Mouse (Mus musculus) intestine, embryonic 15.5 days (tissue): ENCODE data around the gene Ldb1. TPM values are rescaled to one million over a fixed set of nuclear protein-coding genes. Genes with fewer than 3 reads are reported as not detected.
"Not testable (repeated sequence)": the region's sequence is repeated elsewhere in the genome, so short reads cannot be mapped to it uniquely, and the experiment has no call there.

Source experiments
- ATAC-seq: fragments of 200-750 bp; cut with Nextera tagmentation; 2 replicates; pipeline ENCODE4 v1.8.0; 2017; ENCODE audit warnings: moderate TSS enrichment, moderate library complexity
- H3K27ac ChIP-seq: fragments of 300-500 bp; sonication (generic); 2 replicates; pipeline ENCODE4 v1.5.1; 2015; ENCODE audit warnings: mild to moderate bottlenecking, inconsistent platforms
- H3K27me3 ChIP-seq: fragments of 300-500 bp; sonication (generic); replicated peaks from 2 replicates; pipeline ENCODE4 v1.6.1; 2015; ENCODE audit warnings: inconsistent platforms
- H3K36me3 ChIP-seq: fragments of 300-500 bp; sonication (generic); 2 replicates; pipeline ENCODE4 v1.6.1; 2015; ENCODE audit warnings: inconsistent platforms
- H3K4me1 ChIP-seq: fragments of 300-500 bp; sonication (generic); replicated peaks from 2 replicates; pipeline ENCODE4 v1.6.1; 2015; ENCODE audit warnings: inconsistent platforms
- H3K4me2 ChIP-seq: fragments of 300-500 bp; sonication (generic); replicated peaks from 2 replicates; pipeline ENCODE4 v1.6.1; 2015; ENCODE audit warnings: mild to moderate bottlenecking, inconsistent platforms
- H3K4me3 ChIP-seq: fragments of 300-500 bp; sonication (generic); replicated peaks from 2 replicates; pipeline ENCODE4 v1.5.1; 2015; ENCODE audit warnings: inconsistent platforms
- H3K9ac ChIP-seq: fragments of 300-500 bp; sonication (generic); 2 replicates; pipeline ENCODE4 v1.6.1; 2015; ENCODE audit warnings: inconsistent platforms
- H3K9me3 ChIP-seq: fragments of 300-500 bp; sonication (generic); 2 replicates; pipeline ENCODE4 v1.6.1; 2016; ENCODE audit warnings: inconsistent platforms
- WGBS: fragments of 180-500 bp; shearing (Covaris S2); methylation state at CpG from one replicate; pipeline ENCODE4 v1.1.7; 2015; 5-methylcytosine and 5-hydroxymethylcytosine counted together
- polyA plus RNA-seq: library from polyadenylated mRNA; unstranded; fragments of >200 nt; fragmentation: Nextera tagmentation; extraction: Ambion mirVana; gene quantifications from 2 replicates; pipeline ENCODE4 v1.2.1, GENCODE M21; 2015

Gene Ldb1
- polyA plus RNA-seq, 1 experiment from 2014 or later, result 53.2 TPM

DNA sequence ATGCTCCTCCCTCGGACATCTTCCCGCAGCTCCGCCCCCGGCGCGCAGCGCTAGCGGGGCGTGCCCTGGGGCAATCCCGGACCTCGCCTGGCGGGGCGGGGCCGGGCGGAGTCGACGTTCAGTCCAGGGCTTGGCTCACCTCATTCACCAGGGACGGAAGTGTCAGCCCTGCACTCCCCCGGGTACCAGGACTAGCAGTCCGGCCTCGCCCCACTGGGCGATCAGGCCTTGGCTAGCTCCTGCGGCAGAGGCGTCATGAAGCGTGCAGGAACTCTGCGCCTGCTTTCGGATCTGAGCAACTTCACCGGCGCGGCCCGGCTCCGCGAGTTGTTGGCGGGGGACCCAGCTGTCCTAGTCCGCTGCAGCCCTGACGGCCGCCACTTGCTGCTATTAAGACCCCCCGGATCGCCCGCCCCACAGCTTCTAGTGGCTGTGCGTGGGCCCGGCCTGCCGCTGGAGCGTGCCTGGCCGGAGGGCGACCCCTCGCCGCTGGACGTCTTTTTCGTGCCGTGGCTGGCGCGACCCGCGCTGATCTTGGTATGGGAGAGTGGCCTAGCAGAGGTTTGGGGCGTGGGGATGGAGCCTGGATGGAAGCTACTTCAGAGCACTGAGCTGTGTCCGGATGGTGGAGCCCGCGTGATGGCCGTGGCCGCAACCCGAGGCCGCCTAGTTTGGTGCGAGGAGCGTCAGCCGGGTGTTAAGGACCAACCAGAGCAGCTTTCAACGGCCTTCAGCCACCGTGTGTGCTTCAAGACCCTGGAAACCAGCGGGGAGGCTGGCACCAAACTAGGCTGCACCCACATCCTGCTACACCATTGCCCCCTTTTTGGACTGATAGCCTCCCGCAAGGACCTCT is 41.4 kb downstream of the Ldb1 start, which contains the start of gene Hps6:
Gene Hps6, plus strand, starts transcription at position 138 of the 856 bp plus-strand sequence.
- Histone ChIP-seq H3K36me3 (0 out of 2 replicates have a peak, but pooled peaks cover 4% of the 10 kb centered on the region), H3K27ac (peak within 1 kb of the TSS; percentile 68), H3K4me3 (peak within 1 kb of the TSS; percentile 68), H3K9me3 (no peaks in the 10 kb centered on the region), H3K9ac (peak within 1 kb of the TSS; percentile 76), H3K27me3 (no peaks in the 10 kb centered on the region), H3K4me2 (peak within 1 kb of the TSS; percentile 97), H3K4me1 (peaks cover 26% of the 10 kb centered on the region)
- 2% methylated on average over 70 of the region's 70 CpGs for WGBS
- peak; percentile 95 for ATAC-seq

DNA sequence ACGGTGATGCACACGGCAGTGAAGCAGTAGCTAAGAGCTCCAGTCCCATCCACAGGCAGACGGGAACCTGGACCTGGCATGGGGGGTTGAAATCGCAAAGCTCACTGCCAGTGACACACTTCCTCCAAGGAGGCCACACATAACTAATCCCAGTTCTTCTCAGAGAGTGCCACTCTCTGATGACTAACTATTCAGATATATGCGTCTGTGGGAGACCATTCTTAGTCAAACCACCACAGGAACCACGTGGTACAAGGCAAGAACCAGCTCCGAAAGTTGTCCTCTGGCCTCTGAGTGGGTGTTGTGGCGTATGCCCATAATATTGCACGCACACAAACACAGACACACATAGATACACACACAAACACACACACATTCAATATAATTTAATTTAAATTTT is 42.7 kb downstream of the Ldb1 start:
- Histone ChIP-seq H3K4me1 (peaks cover 28% of the 10 kb centered on the region), H3K27me3 (no peaks in the 10 kb centered on the region), H3K27ac (no peak overlapping the region), H3K9me3 (no peaks in the 10 kb centered on the region), H3K4me2 (no peak overlapping the region), H3K9ac (no peak overlapping the region), H3K4me3 (no peak overlapping the region), H3K36me3 (0 out of 2 replicates have a peak, but pooled peaks cover 4% of the 10 kb centered on the region)
- ATAC-seq, result no peak
- WGBS, result 78% methylated on average over 9 of the region's 9 CpGs

DNA sequence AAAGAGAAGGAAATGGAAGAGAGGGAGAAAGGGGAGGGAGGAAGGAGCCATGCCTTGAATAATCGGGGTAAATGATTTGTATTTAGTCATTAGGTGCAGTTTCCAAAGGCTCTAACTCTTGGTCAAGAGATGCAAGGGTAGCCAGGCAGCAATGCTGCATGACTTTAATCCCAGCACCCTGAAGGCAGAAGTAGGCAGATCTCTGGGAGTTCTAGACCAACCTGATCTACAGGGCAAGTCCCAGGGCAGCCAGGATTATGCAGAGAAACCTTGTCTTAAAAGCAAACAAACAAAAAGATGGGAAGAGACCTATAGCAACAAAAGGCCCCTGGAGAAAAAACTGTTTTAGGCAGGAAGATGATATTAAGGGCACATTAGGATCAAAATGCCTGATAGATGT is 45.6 kb downstream of the Ldb1 start:
- ATAC-seq, result no peak
- WGBS, result 63% methylated on average over 1 of the region's 1 CpGs
- Histone ChIP-seq H3K4me2 (no peak overlapping the region), H3K4me1 (peaks cover 13% of the 10 kb centered on the region), H3K9ac (no peak overlapping the region), H3K36me3 (no peaks in the 10 kb centered on the region), H3K4me3 (no peak overlapping the region), H3K9me3 (no peaks in the 10 kb centered on the region), H3K27ac (no peak overlapping the region), H3K27me3 (no peaks in the 10 kb centered on the region)

DNA sequence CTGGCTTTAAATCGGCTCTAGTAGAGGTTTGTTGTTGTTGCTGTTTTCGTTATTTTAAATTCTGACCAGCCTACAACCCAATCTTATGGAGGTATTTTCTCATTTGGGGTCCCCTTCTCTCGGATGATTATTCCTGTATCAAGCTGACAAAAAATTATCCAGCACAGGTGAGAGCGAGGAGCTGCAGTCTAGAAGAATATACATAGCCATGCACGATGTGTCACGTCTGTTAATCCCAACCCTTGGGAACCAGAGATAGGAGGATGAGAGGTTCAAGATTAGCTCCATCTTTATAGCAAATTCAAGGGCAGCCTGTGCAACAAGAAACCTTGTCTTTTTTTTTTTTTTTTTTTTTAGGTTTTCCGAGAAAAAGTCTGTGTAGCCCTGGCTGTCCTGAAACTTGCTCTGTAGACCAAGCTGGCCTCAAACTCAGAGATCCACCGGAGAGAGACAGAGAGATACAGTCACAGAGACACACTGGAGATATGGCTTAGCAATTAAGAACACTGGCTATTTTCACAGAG is 46.3 kb downstream of the Ldb1 start:
- no peak overlapping the region for H3K27ac ChIP-seq
- 0 out of 2 replicates have a peak, but pooled peaks cover 8% of the 10 kb centered on the region for H3K4me1 ChIP-seq
- WGBS, result 8% methylated on average over 8 of the region's 8 CpGs
- peak overlapping the region; percentile 91 for H3K4me3 ChIP-seq
- peak; percentile 38 for ATAC-seq
- peak overlapping the region; percentile 66 for H3K4me2 ChIP-seq
- H3K36me3 ChIP-seq, result no peaks in the 10 kb centered on the region
- H3K27me3 ChIP-seq, result no peaks in the 10 kb centered on the region
- H3K9ac ChIP-seq, result peak overlapping the region; percentile 96; the same call in 1 of the 2 replicates
- H3K9me3 ChIP-seq, result no peaks in the 10 kb centered on the region

DNA sequence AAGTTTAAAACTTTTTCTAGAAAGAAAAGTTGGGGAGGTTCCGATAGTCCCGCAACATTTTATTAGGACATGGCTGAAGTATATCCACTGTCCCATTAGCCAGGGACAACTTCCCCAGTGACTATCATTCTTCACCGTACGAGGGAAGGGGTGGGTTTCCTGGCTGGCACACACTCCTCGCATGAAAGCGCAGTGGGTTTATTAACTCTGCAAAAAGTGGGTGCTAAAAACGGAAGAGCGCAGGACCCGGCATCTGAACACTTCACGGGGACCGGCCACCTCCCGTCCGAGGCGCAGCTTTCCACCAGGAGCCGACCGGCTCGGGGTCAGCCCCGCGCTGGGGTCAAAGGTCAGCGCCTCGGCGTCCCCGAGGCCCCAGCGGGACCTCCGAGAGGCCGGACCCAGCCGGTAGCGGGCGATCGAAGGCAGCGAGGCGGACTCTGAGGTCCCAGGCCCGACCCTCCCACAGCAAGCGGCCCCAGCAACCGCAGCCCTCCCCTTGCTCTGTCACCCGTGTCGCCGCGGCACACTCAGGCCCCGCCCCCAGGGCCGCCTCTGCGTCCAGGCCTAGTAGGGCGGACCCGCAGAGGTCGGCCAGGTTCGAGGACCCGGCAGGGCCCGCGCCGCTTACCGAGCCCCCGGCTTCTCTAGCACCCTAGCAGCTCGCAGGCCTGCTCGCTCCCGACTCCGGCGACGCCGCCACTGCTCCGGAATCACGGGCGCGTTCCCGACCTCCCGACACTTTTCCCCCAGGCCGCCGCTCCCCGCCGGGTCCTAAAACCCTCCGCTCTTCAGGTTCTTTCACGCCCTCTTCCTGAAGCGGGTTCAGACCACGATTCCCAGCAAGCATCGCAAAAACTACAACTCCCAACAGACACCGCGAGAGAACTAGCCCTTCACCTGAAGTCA is 47.0 kb downstream of the Ldb1 start, which contains the start of gene Armh3:
Gene Armh3, minus strand, starts transcription at position 704 of the 909 bp plus-strand sequence.
- H3K9me3 ChIP-seq, result no peaks in the 10 kb centered on the region
- no peaks in the 10 kb centered on the region for H3K27me3 ChIP-seq
- H3K4me3 ChIP-seq, result peak within 1 kb of the TSS; percentile 91
- H3K27ac ChIP-seq, result peak within 1 kb of the TSS; percentile 95
- no peaks in the 10 kb centered on the region for H3K36me3 ChIP-seq
- peak within 1 kb of the TSS; percentile 96 for H3K9ac ChIP-seq
- peak; percentile 96 for ATAC-seq
- H3K4me2 ChIP-seq, result peak within 1 kb of the TSS; percentile 66
- WGBS, result under 1% methylated on average over 75 of the region's 76 CpGs
- H3K4me1 ChIP-seq, result 0 out of 2 replicates have a peak, but pooled peaks cover 4% of the 10 kb centered on the region

DNA sequence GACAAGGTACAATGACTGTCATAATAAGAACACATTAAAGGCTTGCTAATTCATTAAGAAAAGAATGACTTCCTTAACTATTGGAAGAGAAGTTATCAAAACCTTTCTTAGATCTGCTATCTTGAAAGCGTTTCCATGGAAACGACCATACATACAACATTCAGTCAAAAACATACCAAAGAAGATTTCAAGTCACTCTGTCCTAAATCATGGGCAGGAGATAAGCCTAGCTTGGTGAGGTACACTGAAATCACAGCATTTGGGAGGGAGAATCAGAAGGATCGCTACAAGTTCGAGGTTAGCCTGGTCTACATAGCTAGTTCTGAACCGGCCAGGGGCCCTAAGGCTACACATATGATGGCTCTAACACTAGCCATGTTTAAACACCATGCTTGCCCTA is 47.6 kb downstream of the Ldb1 start:
- Histone ChIP-seq H3K9me3 (no peaks in the 10 kb centered on the region), H3K9ac (peak overlapping the region; percentile 96), H3K4me2 (peak overlapping the region; percentile 66), H3K4me1 (0 out of 2 replicates have a peak, but pooled peaks cover 2% of the 10 kb centered on the region), H3K27me3 (no peaks in the 10 kb centered on the region), H3K4me3 (peak overlapping the region; percentile 91), H3K36me3 (no peaks in the 10 kb centered on the region), H3K27ac (peak overlapping the region; percentile 95; the same call in 1 of the 2 replicates)
- 56% methylated on average over 5 of the region's 5 CpGs for WGBS
- 0 out of 2 replicates have a peak, but pooled peaks have one; percentile 3 for ATAC-seq

DNA sequence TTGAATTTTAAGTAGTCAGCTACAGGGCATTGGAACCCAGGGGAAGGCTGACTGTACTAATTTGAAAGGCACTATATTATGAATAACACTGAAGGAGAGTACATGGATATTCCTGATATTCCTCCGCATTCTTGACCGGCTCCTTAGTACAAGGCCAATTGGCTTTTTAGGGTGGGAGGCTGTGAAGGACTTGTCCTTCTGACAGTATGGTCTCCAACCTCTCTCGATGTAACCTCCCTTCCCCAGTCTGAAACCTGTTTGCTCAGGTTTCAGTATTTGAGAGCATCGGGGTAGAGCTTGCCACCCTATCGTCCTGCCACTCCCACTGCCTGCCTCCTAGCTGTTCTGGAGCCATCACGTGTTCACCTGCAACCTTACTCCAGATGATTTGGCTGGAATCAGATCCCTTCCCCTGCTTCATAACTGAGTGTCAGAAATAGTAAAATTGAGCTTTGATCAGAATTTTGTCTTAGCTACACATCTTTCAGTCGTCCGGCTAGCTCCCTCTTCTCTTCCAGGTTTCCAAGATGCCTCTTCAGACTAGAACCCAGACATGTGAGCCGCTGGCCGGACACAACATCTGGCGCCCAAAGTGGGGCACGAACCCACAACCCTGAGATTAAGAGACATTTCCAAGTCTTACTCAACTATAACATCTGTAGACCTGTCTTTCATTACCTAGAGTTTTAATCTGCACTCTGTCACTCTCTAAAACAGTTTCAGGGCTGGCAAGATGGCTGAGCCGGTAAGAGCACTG is 50.9 kb downstream of the Ldb1 start:
- no peak overlapping the region for H3K9ac ChIP-seq
- WGBS, result 96% methylated on average over 13 of the region's 13 CpGs
- H3K27ac ChIP-seq, result no peak overlapping the region
- H3K36me3 ChIP-seq, result no peaks in the 10 kb centered on the region
- H3K4me2 ChIP-seq, result no peak overlapping the region
- H3K4me1 ChIP-seq, result 0 out of 2 replicates have a peak, but pooled peaks cover 2% of the 10 kb centered on the region
- H3K9me3 ChIP-seq, result no peaks in the 10 kb centered on the region
- ATAC-seq, result no peak
- no peak overlapping the region for H3K4me3 ChIP-seq
- H3K27me3 ChIP-seq, result no peaks in the 10 kb centered on the region

DNA sequence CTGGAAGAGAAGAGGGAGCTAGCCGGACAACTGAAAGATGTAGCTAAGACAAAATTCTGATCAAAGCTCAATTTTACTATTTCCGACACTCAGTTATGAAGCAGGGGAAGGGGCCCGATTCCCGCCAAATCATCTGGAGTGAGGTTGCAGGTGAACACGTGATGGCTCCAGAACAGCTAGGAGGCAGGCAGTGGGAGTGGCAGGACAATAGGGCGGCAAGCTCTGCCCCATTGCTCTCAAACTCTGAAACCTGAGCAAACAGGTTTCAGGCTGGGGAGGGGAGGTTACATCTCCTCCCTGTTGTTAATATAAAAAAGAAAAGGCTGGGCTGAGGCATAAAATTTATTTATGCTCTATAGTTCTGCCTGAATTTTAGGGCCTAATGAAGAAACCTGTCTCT is 51.6 kb downstream of the Ldb1 start:
- ATAC-seq, H3K27me3 ChIP-seq, H3K9ac ChIP-seq, H3K4me2 ChIP-seq, H3K9me3 ChIP-seq, H3K4me3 ChIP-seq, H3K36me3 ChIP-seq, H3K27ac ChIP-seq, H3K4me1 ChIP-seq: not testable (repeated sequence)
- 77% methylated on average over 6 of the region's 6 CpGs for whole genome bisulfite sequencing

DNA sequence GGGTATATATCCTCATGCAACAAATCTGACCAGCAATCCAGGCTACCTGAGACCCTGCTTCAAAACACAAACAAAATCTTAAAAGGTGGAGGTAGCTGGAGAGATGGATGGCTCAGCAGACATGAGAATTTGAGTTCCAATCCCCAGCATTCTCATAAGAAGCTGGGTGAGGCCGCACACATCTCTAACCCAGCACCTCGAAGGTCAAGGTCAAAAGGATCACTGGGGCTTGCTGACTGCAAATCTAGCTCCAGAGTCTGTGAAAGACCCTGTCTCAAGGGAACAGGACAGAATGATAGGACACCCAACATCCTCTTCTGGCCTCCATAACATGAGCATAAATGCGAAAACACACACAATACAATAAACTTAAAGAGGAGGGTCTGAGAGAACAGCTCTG is 53.8 kb downstream of the Ldb1 start:
- Histone ChIP-seq H3K27ac (no peak overlapping the region), H3K9me3 (no peaks in the 10 kb centered on the region), H3K9ac (no peak overlapping the region), H3K4me3 (no peak overlapping the region), H3K4me2 (no peak overlapping the region), H3K27me3 (no peaks in the 10 kb centered on the region), H3K4me1 (no peaks in the 10 kb centered on the region), H3K36me3 (no peaks in the 10 kb centered on the region)
- no peak for ATAC-seq
- WGBS, result 91% methylated on average over 3 of the region's 3 CpGs

DNA sequence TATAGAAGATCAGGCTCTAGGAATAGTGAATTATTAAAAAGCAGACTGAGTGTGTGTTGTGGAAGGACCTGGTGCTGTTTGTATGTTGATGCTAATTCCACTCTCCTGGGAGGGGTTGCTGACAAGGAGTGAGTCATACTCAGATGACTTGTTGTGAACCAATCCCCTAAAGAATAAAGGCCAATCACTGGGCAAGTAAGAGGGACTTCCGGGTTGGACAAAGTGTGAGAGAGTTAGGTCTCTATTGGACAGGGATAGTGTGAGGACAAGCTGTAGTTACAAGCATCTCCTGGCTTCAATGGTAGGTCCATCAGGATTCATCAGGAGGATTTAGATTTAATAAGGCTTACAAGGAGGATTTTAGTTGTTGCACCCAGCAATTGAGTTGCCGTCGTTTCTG is 56.8 kb downstream of the Ldb1 start:
- 95% methylated on average over 3 of the region's 3 CpGs for WGBS
- Histone ChIP-seq H3K9ac (no peak overlapping the region), H3K4me3 (no peak overlapping the region), H3K27me3 (no peaks in the 10 kb centered on the region), H3K4me2 (no peak overlapping the region), H3K9me3 (no peaks in the 10 kb centered on the region), H3K36me3 (0 out of 2 replicates have a peak, but pooled peaks cover 3% of the 10 kb centered on the region), H3K27ac (no peak overlapping the region), H3K4me1 (no peaks in the 10 kb centered on the region)
- ATAC-seq, result no peak

DNA sequence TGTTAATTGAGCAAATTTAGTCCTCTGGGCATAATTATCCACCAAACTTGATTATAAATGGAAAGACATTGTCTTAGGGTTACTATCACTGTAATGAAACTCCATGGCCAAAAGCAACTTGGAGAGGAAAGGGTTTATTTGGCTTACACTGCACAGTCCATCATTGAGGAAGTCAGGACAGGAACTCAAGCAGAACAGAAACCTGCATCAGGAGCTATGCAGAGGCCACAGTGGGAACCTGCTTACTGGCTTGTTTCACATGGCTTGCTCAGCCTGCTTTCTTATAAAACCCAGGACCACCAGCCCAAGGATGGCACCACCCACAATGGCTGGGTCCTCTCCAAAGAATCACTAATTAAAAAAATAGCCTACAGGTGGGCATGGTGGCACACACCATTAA is 60.6 kb downstream of the Ldb1 start:
- H3K4me2 ChIP-seq, result no peak overlapping the region
- no peaks in the 10 kb centered on the region for H3K9me3 ChIP-seq
- no peaks in the 10 kb centered on the region for H3K27me3 ChIP-seq
- H3K9ac ChIP-seq, result no peak overlapping the region
- H3K4me3 ChIP-seq, result no peak overlapping the region
- H3K27ac ChIP-seq, result no peak overlapping the region
- ATAC-seq, result no peak
- H3K4me1 ChIP-seq, result no peaks in the 10 kb centered on the region
- 0 out of 2 replicates have a peak, but pooled peaks cover 3% of the 10 kb centered on the region for H3K36me3 ChIP-seq
